Mouse (Mus musculus) kidney, adult 8-10 months (tissue): Measurements from ENCODE around the gene Epx.

ENCODE experiments used
- DNase-seq, 2 experiments: peaks; one replicate each; pipeline ENCODE4 v3.0.0; 2022

The Epx gene

DNA sequence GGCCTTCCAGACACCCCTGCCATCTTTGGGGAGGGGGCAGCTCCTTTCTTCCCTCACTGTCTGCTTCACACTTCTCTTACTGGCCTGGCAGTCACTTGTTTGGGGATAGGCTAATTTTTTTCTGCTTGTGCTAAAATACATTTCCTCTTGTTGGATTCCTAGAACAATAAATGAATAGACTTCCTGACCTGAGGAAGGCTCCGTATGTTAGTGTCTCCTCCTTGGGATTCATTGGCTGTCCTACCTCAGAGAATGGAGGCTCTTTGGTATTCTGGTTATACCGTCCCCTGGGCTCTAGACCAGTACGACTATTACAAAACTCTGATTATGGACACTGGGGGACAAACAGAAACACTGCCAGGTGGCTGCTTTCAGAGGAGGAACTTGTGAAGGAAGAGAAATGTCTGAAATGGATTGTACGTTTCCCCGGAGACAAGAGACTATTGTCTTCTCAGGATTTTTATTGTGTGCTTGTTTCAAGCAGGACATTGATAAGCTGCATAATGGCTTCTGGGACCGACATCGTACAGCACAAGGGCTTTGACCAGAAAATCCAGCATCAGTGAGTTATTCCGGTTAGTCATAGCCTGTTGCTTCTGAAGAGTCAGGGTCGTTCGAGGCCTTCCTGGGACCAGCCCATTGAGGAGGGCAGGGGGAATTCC is 47.0 kb downstream of the Epx start, which contains the start of gene Lpo:
Lpo (minus strand) TSS at position 51 of the 662 bp plus-strand sequence.
- DNase-seq, result no peak

GRCm38 (mm10) chr11:87821502-87821901 is 53.8 kb downstream of the Epx start:
- DNase-seq, result no peak

DNA sequence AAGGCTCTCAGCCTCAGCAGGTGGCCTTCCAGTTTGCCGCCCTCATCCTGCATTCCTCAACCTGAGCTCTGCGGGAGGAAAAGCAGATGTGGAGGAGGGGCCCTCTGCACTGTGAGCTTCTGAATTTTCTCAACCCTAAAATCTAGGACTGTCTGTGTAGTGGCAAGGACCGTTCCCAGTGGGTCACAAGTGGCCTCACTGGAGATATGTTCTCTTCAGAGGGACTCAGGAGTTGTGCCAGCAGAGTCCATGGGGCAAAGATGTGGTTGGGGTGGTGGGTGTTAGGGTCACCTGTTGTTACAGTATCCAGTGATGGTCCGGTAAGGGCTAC is 57.9 kb downstream of the Epx start:
- DNase-seq, result no peak

- peak in 1 of 2 experiments; percentile 8 for DNase-seq
These were observed 58.5 kb downstream of the Epx start for GRCm38 (mm10) chr11:87816707-87817442.

DNA sequence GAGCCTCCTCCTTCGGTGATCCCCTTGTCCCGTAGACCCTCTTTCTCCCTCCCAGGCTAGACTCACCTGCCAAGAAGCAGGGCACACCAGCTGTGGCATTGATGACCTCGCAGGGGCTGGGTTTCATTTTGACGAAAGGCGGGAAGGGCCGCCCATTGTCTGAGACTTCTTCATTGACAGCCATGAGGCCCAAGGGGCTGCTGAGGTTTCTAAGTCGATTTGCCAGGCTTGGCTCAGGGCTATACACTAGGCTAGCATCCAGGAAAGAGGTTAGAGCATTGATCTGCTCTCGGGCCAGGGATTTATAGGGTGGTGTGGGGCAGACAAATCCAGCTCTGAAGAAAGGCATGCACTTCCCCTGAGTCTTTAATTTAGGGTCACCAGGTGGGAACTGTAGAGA is 60.5 kb downstream of the Epx start:
- no peak for DNase-seq
